Mouse (Mus musculus) ES-Bruce4 (cell line): ENCODE results near the gene Sgms1. TPM values are rescaled to one million over a fixed set of nuclear protein-coding genes. Genes with fewer than 3 reads are reported as not detected.
"Not testable (repeated sequence)": the region's sequence is repeated elsewhere in the genome, so short reads cannot be mapped to it uniquely, and the experiment has no call there.

Experiments
- H3K27ac ChIP-seq: 2 replicates; pipeline ENCODE4 v1.5.1; 2012; ENCODE audit warnings: low read length, inconsistent platforms; ENCODE audit not compliant: insufficient read depth
- H3K27me3 ChIP-seq: 2 replicates; pipeline ENCODE4 v1.6.1; 2012; ENCODE audit warnings: mild to moderate bottlenecking, low read length, inconsistent platforms; ENCODE audit not compliant: control insufficient read depth, poor library complexity, insufficient read depth, severe bottlenecking
- H3K36me3 ChIP-seq: 2 replicates; pipeline ENCODE4 v1.6.1; 2012; ENCODE audit warnings: inconsistent platforms, mild to moderate bottlenecking, low read length, moderate library complexity; ENCODE audit not compliant: control insufficient read depth, poor library complexity, insufficient read depth, severe bottlenecking
- H3K4me1 ChIP-seq: one replicate; pipeline ENCODE4 v1.8.1; 2011; ENCODE audit warnings: low read length; ENCODE audit not compliant: control insufficient read depth, insufficient read depth
- H3K4me3 ChIP-seq: 2 replicates; pipeline ENCODE4 v1.5.1; 2011; ENCODE audit warnings: low read depth, mild to moderate bottlenecking, low read length
- H3K9ac ChIP-seq: 2 replicates; pipeline ENCODE4 v1.6.1; 2012; ENCODE audit warnings: low read depth, mild to moderate bottlenecking, inconsistent platforms; ENCODE audit not compliant: poor library complexity, severe bottlenecking
- H3K9me3 ChIP-seq: replicated peaks from 2 replicates; pipeline ENCODE4 v1.6.1; 2012; ENCODE audit warnings: mild to moderate bottlenecking, low read length, inconsistent platforms; ENCODE audit not compliant: control insufficient read depth, poor library complexity, insufficient read depth, severe bottlenecking
- CTCF ChIP-seq: IDR thresholded peaks from one replicate; pipeline ENCODE4 v1.8.1; 2011; ENCODE audit warnings: low read depth, low read length
- EP300 ChIP-seq: IDR thresholded peaks from 2 replicates; pipeline ENCODE4 v1.6.1; 2011; ENCODE audit warnings: low read depth, low read length; ENCODE audit not compliant: insufficient read depth
- POLR2A ChIP-seq: IDR thresholded peaks from one replicate; pipeline ENCODE4 v1.8.1; 2011; ENCODE audit warnings: low read length; ENCODE audit not compliant: insufficient read depth
- polyA plus RNA-seq: library from polyadenylated mRNA; stranded (reverse); fragments of >200 nt; gene quantifications from 2 replicates; pipeline ENCODE4 v1.2.4, GENCODE M21; 2011; ENCODE audit warnings: low read depth; ENCODE audit not compliant: missing spikeins, insufficient read depth, insufficient read length

Sgms1 gene
- polyA plus RNA-seq, 1 experiment, result 69.7 TPM

DNA sequence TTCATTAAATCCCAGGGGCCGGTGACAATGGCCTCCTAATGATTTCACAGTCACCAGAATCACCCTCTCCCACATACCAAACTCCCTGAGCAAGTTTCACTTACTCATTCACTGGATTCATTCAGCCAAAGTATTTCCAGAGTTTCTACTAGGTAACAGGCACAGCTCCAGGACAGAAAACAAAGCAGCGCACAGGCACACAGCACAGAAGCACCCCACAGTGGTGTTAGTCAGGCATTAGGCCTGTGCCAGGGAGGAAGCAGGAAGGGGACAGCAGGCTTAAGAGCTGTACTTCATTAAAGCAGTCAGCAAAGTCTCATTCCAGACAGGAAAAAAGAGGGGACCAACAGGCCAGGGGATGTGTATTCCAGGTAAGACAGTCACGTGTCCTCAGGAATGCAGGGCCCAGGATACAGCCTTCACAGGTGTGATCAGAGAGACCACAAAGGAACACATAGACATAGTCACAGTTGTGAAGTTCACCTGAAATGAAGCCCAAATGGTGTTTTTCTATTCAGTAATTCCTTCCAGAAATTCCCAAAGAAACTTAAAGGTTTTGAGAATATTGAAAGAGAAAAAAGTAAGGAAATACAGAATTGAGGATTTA lies 67.0 kb downstream of the Sgms1 start:
- no peaks in the 10 kb centered on the region for H3K4me1 ChIP-seq
- no peaks in the 10 kb centered on the region for H3K27me3 ChIP-seq
- no peaks in the 10 kb centered on the region for H3K9me3 ChIP-seq
- no peak for TF ChIP-seq CTCF
- no peak for TF ChIP-seq EP300
- no peak for TF ChIP-seq POLR2A
- no peaks in the 10 kb centered on the region for H3K36me3 ChIP-seq
- no peak overlapping the region for H3K4me3 ChIP-seq
- H3K27ac ChIP-seq, result peak overlapping the region; percentile 3
- H3K9ac ChIP-seq, result no peak overlapping the region

GRCm38 (mm10) chr19:32320366-32320666 lies 69.2 kb downstream of the Sgms1 start:
- TF ChIP-seq EP300, result 0 out of 2 replicates have a peak, but pooled peaks have one; percentile 34
- TF ChIP-seq CTCF, result peak; percentile 83
- no peak for TF ChIP-seq POLR2A
- Histone ChIP-seq H3K36me3 (no peaks in the 10 kb centered on the region), H3K27me3 (no peaks in the 10 kb centered on the region), H3K4me3 (no peak overlapping the region), H3K27ac (no peak overlapping the region), H3K9ac (no peak overlapping the region), H3K9me3 (no peaks in the 10 kb centered on the region), H3K4me1 (no peaks in the 10 kb centered on the region)

DNA sequence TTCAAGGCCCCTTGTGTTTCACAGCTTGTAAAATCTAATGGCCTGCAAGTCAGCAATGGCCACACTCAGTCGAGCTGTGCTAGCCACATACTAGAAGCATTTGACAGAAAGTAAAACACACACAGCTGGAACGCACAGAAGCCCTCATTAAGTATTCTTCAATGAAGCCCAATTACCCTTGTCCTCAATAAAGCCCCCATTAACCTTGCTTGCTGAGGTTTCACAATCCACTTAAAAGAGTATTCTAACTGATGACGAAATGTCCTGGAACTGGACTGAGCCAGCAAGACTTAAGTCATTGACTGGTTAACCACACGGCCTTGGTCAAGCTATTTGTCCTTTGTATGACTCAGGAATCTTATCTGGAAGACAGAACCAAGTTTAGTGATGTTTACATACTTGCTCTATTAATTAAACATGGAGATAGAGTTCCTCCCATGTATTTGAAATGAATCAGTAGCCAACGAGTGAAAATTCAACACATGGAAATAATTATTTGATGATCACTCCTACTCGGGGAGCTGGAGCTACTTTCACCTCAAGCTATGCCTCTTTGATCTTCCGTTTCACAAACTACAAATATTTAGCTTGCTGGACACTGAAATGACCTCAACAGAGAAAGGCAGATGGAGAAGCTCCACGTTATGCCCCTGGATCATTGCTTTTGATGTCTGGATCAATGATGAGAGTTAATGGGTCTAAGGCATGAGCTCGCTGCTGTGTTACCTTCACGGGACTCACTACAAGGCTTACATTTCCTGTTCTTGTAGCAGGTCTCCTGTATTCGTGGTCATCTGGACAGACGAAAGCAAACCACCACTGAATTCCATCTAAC lies 69.8 kb downstream of the Sgms1 start:
- no peaks in the 10 kb centered on the region for H3K4me1 ChIP-seq
- no peak overlapping the region for H3K9ac ChIP-seq
- H3K27me3 ChIP-seq, result no peaks in the 10 kb centered on the region
- TF ChIP-seq EP300, result no peak
- no peak for TF ChIP-seq POLR2A
- TF ChIP-seq CTCF, result no peak
- H3K27ac ChIP-seq, result no peak overlapping the region
- no peaks in the 10 kb centered on the region for H3K9me3 ChIP-seq
- H3K36me3 ChIP-seq, result no peaks in the 10 kb centered on the region
- H3K4me3 ChIP-seq, result no peak overlapping the region

DNA sequence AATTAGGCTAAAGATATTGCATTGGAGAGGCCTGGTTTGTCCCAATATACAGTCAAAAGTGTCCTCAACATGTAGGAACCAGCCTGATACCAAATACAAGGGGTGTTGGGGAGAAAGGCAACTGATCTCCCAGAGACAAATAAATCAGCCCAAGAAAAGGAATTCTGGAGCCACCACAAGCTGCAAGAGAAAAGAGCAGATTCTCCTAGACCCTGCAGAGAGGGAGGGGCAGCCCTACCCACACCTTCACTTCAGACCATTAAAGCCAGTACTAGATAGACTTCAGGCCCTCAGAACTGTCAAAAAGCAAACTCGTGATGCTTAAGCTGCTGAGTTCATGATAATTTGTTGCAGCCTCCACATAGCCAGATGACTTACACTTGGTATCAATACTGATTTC lies 70.5 kb downstream of the Sgms1 start:
- TF ChIP-seq POLR2A, result no peak
- TF ChIP-seq EP300, result no peak
- no peak for TF ChIP-seq CTCF
- Histone ChIP-seq H3K9me3 (no peaks in the 10 kb centered on the region), H3K36me3 (no peaks in the 10 kb centered on the region), H3K4me1 (no peaks in the 10 kb centered on the region), H3K4me3 (no peak overlapping the region), H3K9ac (no peak overlapping the region), H3K27me3 (no peaks in the 10 kb centered on the region), H3K27ac (no peak overlapping the region)

DNA sequence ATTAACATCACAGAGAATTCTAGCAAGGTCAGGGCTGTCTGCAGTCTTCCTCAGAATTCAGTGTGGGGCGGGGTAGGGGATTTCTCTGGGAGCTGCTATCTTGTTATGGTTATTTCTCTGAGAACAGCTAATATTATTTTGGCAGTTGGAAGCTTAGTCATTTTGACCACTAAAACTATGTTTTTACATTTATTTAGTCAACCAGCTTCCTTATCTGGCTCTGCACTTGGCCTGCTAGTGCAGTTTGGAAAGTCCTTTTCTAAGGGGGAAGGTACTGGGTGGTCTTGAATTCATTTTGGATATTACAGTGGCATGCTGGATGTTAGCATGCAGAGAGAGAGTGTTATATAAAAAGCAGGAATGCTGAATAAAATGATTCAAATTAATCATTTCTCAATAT lies 72.2 kb downstream of the Sgms1 start:
- H3K9me3 ChIP-seq, H3K27ac ChIP-seq, H3K27me3 ChIP-seq, H3K9ac ChIP-seq, H3K36me3 ChIP-seq, H3K4me1 ChIP-seq, H3K4me3 ChIP-seq: not testable (repeated sequence)

- H3K27me3 ChIP-seq, result no peaks in the 10 kb centered on the region
- no peaks in the 10 kb centered on the region for H3K9me3 ChIP-seq
- TF ChIP-seq POLR2A (no peak), EP300 (no peak), CTCF (no peak)
- H3K36me3 ChIP-seq, result no peaks in the 10 kb centered on the region
- H3K4me1 ChIP-seq, result no peaks in the 10 kb centered on the region
- H3K9ac ChIP-seq, result no peak overlapping the region
- H3K27ac ChIP-seq, result no peak overlapping the region
- no peak overlapping the region for H3K4me3 ChIP-seq
Measured at GRCm38 (mm10) chr19:32313304-32313703, 76.2 kb downstream of the Sgms1 start.
